Mouse (Mus musculus) embryonic facial prominence, embryonic 10.5 days (tissue): ENCODE data around the gene Fcgrt. TPM values are rescaled to one million over a fixed set of nuclear protein-coding genes. Genes with fewer than 3 reads are reported as not detected.
"Not testable (repeated sequence)": the region's sequence is repeated elsewhere in the genome, so short reads cannot be mapped to it uniquely, and the experiment has no call there.

Source experiments
- DNase-seq: peaks from one replicate; pipeline ENCODE4 v3.0.0-alpha.2; 2017; ENCODE audit warnings: low spot score
- H3K27ac ChIP-seq: fragments of 300-500 bp; sonication (generic); replicated peaks from 2 replicates; pipeline ENCODE4 v1.5.1; 2016; ENCODE audit warnings: mild to moderate bottlenecking
- H3K27me3 ChIP-seq: fragments of 300-500 bp; sonication (generic); replicated peaks from 2 replicates; pipeline ENCODE4 v1.6.1; 2016; ENCODE audit warnings: low read depth, mild to moderate bottlenecking; ENCODE audit not compliant: poor library complexity, severe bottlenecking
- H3K36me3 ChIP-seq: fragments of 300-500 bp; sonication (generic); replicated peaks from 2 replicates; pipeline ENCODE4 v1.6.1; 2016; ENCODE audit warnings: mild to moderate bottlenecking, moderate library complexity
- H3K4me1 ChIP-seq: fragments of 300-500 bp; sonication (generic); 2 replicates; pipeline ENCODE4 v1.6.1; 2016
- H3K4me3 ChIP-seq: fragments of 300-500 bp; sonication (generic); 2 replicates; pipeline ENCODE4 v1.5.1; 2016; ENCODE audit warnings: mild to moderate bottlenecking, moderate library complexity
- H3K9me3 ChIP-seq: fragments of 300-500 bp; sonication (generic); 2 replicates; pipeline ENCODE4 v1.6.1; 2016; ENCODE audit warnings: mild to moderate bottlenecking
- WGBS: fragments of 180-500 bp; shearing (Covaris S2); methylation state at CpG from one replicate; pipeline ENCODE4 v1.1.7; 2016; 5-methylcytosine and 5-hydroxymethylcytosine counted together
- polyA plus RNA-seq: library from polyadenylated mRNA; unstranded; fragments of >200 nt; fragmentation: Nextera tagmentation; extraction: Ambion mirVana; gene quantifications from 2 replicates; pipeline ENCODE4 v1.2.1, GENCODE M21; 2016

Fcgrt gene
- polyA plus RNA-seq, 1 experiment from 2014 or later = 6.0 TPM

DNA sequence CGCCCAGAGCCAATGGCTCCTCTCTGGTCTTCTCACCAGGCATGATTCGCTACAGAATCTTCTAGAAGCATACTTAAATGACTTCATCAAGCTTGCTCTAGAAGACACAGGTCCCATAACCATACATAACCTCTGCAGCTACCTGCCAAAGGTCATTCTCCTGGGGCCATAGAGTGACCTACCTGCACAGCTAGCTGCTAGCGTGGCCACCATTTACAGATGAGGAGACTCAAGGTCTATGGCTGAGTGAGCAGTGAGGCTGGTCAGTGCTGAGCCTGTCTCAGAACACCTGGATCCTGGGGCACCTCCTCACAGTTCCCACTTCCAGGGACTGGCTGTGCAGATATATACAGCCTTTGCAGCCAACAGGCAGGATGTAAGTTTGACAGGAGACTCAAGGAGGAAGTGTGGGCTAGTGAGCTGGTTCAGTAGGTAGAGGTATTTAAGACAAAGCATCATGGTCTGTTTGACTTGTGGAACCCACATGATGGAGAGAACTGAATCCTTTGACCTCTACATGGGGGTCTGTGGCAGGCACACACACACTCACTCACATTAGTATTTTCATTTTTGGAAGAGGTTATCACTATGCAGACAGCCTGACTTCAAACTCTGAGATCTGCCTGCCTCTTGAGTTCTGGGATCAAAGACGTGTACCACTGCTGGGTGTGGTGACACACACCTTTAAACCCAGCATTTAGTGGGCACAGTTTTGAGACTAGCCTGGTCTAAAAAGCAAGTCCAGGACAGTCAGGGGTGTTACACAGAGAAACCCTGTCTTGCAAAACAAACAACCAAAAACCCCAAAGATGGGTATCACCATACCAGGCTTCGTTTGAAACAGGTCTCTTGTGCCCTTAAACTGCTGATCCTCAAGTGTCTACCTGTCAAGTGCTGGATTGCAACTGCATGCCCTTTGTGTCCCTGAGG is 16.4 kb upstream of the Fcgrt start:
- DNase-seq = no peak
- Histone ChIP-seq H3K4me3 (0 out of 2 replicates have a peak overlapping the region, but pooled peaks have one; percentile 33), H3K9me3 (no peaks in the 10 kb centered on the region), H3K36me3 (peaks cover 64% of the 10 kb centered on the region), H3K27me3 (no peaks in the 10 kb centered on the region), H3K27ac (no peak overlapping the region), H3K4me1 (peaks cover 32% of the 10 kb centered on the region)
- 86% methylated on average over 5 of the region's 5 CpGs for WGBS

- DNase-seq = no peak
- Histone ChIP-seq H3K4me1 (peaks cover 25% of the 10 kb centered on the region), H3K36me3 (peaks cover 59% of the 10 kb centered on the region), H3K27me3 (no peaks in the 10 kb centered on the region), H3K9me3 (no peaks in the 10 kb centered on the region), H3K27ac (no peak overlapping the region), H3K4me3 (no peak overlapping the region)
- WGBS = 94% methylated on average over 6 of the region's 6 CpGs
Measured at GRCm38 (mm10) chr7:45118336-45118735, 14.7 kb upstream of the Fcgrt start.

- no peak for DNase-seq
- Histone ChIP-seq H3K9me3 (no peaks in the 10 kb centered on the region), H3K4me1 (peaks cover 18% of the 10 kb centered on the region), H3K27me3 (no peaks in the 10 kb centered on the region), H3K36me3 (peaks cover 51% of the 10 kb centered on the region), H3K27ac (no peak overlapping the region), H3K4me3 (no peak overlapping the region)
- WGBS = 83% methylated on average over 8 of the region's 8 CpGs
Measured at GRCm38 (mm10) chr7:45117566-45117965, 13.9 kb upstream of the Fcgrt start.

GRCm38 (mm10) chr7:45113476-45113875 is 9.8 kb upstream of the Fcgrt start:
- Histone ChIP-seq H3K27me3 (no peaks in the 10 kb centered on the region), H3K36me3 (peaks cover 10% of the 10 kb centered on the region), H3K4me3 (no peak overlapping the region), H3K27ac (no peak overlapping the region), H3K4me1 (0 out of 2 replicates have a peak, but pooled peaks cover 3% of the 10 kb centered on the region), H3K9me3 (no peaks in the 10 kb centered on the region)
- WGBS = 90% methylated on average over 2 of the region's 2 CpGs
- no peak for DNase-seq

DNA sequence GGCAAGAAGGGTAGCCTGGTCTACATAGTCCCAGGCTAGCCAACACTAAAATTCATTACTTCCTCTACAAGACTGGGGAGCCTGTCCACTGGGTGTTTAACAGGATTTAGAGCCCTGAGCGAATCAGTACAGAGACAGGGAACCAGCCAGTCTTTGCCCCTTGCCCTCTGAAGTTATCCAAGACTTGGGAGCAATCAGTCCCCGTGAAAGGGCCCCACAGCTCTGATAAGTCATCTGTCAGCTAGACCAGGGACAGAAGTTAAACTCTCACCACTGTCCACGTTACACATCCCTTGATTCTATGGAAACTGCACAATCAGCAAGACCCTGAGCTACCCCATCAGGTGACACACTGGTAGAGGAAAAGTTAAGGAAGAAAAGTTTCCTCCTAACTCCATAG is 8.9 kb upstream of the Fcgrt start:
- Histone ChIP-seq H3K9me3 (no peaks in the 10 kb centered on the region), H3K4me1 (0 out of 2 replicates have a peak, but pooled peaks cover under 1% of the 10 kb centered on the region), H3K27me3 (no peaks in the 10 kb centered on the region), H3K27ac (no peak overlapping the region), H3K4me3 (no peak overlapping the region), H3K36me3 (peaks cover under 1% of the 10 kb centered on the region)
- no peak for DNase-seq
- WGBS = 75% methylated on average over 3 of the region's 3 CpGs

DNA sequence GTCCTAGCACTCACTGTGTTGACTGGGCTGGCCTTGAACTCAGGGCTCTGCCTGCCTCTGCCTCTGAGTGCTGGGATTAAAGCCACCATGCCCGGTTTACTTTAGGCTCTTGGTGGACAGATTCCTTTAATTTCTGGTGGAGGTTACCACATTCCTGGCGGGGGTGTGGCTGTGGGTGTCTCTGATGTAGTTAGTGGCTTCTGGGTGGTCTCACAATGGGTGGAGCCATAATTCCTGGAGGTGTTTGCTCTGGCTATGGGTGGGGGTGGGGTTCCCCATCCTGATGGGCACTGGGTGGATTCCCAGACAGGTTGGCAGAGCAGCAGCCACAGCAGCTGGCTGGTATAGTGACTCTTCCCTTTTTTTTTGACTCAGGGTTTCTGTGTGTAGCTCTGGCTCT is 8.3 kb upstream of the Fcgrt start:
- H3K27ac ChIP-seq = no peak overlapping the region
- WGBS = 63% methylated on average over 2 of the region's 2 CpGs
- DNase-seq = no peak
- no peaks in the 10 kb centered on the region for H3K36me3 ChIP-seq
- no peak overlapping the region for H3K4me3 ChIP-seq
- no peaks in the 10 kb centered on the region for H3K27me3 ChIP-seq
- H3K4me1 ChIP-seq = peaks cover 3% of the 10 kb centered on the region; the same call in 1 of the 2 replicates
- H3K9me3 ChIP-seq = no peaks in the 10 kb centered on the region

DNA sequence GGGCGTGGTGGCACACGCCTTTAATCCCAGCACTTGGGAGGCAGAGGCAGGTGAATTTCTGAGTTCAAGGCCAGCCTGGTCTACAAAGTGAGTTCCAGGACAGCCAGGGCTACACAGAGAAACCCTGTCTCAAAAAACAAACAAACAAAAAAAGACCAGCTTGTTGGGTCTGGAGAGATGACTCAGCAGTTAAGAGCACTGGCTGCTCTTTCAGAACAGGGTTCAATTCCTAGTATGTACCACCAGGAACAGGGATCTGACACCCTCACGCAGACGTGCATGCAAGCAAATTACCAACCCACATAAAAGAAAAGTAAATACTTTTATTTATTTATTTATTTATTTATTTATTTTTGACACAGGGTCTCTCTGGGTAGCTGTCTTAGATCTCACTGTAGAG is 6.4 kb upstream of the Fcgrt start:
- not testable (repeated sequence) for H3K27me3 ChIP-seq, DNase-seq, H3K27ac ChIP-seq, H3K4me3 ChIP-seq, H3K9me3 ChIP-seq, H3K36me3 ChIP-seq
- WGBS = 87% methylated on average over 4 of the region's 4 CpGs
- H3K4me1 ChIP-seq = peaks cover 16% of the 10 kb centered on the region

DNA sequence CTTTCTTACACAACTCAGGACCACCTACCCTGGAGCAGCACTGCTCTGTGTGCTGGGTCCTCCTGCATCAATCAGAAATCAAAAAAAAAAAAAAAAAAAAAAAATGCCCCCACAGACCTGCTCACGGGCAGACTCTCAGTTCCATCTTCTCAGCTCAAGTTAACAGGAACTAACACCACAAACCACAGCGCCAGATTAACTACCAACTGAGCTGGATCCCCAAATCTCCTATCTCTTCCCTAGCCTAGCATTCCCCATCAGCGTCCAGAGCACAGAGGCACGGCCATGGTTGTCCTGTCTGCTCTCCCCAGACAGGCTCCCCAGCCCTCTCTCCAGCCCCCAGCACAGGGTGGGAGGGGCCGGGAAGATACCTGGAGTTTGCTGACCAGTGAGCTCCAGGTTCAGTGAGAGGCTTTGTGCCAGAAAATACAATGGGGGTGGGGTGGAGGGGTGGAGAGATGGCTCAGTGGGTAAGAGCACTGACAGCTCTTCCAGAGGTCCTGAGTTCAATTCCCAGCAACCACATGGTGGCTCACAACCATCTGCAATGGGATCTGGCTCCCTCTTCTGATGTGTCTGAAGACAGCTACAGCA is 3.5 kb upstream of the Fcgrt start:
- Histone ChIP-seq H3K4me1 (peaks cover 36% of the 10 kb centered on the region), H3K9me3 (no peaks in the 10 kb centered on the region), H3K27ac (0 out of 2 replicates have a peak overlapping the region, but pooled peaks have one; percentile 69), H3K4me3 (no peak overlapping the region), H3K36me3 (no peaks in the 10 kb centered on the region), H3K27me3 (no peaks in the 10 kb centered on the region)
- WGBS = 56% methylated on average over 5 of the region's 5 CpGs
- DNase-seq = no peak

GRCm38 (mm10) chr7:45106441-45106840 is 2.8 kb upstream of the Fcgrt start:
- Histone ChIP-seq H3K9me3 (no peaks in the 10 kb centered on the region), H3K4me1 (peaks cover 36% of the 10 kb centered on the region), H3K27me3 (no peaks in the 10 kb centered on the region), H3K36me3 (no peaks in the 10 kb centered on the region), H3K4me3 (0 out of 2 replicates have a peak overlapping the region, but pooled peaks have one; percentile 16), H3K27ac (peak overlapping the region; percentile 69)
- WGBS = 40% methylated on average over 6 of the region's 6 CpGs
- peak; percentile 23 for DNase-seq

DNA sequence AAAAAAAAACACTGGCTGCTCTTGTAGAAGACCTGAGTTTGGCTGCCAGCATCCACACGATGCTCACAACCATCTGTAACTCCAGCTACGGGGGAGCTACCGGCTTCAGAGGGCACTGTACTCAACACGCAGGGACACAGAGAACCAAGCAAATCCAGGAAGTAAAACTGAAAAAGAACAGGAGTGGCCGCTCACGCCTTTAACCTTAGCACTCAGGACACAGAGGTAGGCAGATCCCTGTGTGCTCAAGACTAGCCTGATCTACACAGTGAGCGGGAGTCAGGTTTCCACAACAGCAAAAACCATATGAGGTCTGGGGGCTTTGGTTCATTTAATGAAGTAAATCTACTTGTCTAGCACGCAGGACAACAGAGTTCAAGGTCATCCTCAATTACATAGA is 1.8 kb upstream of the Fcgrt start:
- DNase-seq = no peak
- no peaks in the 10 kb centered on the region for H3K27me3 ChIP-seq
- no peak overlapping the region for H3K4me3 ChIP-seq
- H3K36me3 ChIP-seq = no peaks in the 10 kb centered on the region
- WGBS = 80% methylated on average over 8 of the region's 8 CpGs
- H3K9me3 ChIP-seq = no peaks in the 10 kb centered on the region
- no peak overlapping the region for H3K27ac ChIP-seq
- peaks cover 36% of the 10 kb centered on the region for H3K4me1 ChIP-seq

DNA sequence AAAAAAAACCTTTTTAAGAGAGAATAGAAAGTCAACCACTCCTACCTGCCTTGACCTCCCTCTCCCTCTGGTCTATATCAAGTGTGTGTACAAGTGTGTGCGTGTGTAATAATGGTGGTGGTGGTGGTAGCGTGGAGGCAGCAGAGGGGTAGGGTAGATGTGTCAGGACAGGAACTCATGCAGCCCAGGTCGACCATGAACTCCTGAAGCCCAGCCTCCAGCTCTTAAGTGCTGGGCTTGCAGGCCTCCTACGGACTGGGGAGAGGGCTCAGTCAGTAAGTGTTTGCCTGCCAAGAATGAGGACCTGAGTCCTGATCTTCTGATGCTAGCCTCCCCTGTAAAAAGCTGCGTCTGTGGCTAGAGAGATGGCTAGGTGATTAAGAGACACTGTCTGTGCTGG is 1.3 kb upstream of the Fcgrt start:
- no peak for DNase-seq
- Histone ChIP-seq H3K9me3 (no peaks in the 10 kb centered on the region), H3K36me3 (no peaks in the 10 kb centered on the region), H3K4me3 (no peak overlapping the region), H3K4me1 (peaks cover 36% of the 10 kb centered on the region), H3K27me3 (no peaks in the 10 kb centered on the region), H3K27ac (peak overlapping the region; percentile 44; the same call in 1 of the 2 replicates)
- WGBS = 87% methylated on average over 5 of the region's 5 CpGs

DNA sequence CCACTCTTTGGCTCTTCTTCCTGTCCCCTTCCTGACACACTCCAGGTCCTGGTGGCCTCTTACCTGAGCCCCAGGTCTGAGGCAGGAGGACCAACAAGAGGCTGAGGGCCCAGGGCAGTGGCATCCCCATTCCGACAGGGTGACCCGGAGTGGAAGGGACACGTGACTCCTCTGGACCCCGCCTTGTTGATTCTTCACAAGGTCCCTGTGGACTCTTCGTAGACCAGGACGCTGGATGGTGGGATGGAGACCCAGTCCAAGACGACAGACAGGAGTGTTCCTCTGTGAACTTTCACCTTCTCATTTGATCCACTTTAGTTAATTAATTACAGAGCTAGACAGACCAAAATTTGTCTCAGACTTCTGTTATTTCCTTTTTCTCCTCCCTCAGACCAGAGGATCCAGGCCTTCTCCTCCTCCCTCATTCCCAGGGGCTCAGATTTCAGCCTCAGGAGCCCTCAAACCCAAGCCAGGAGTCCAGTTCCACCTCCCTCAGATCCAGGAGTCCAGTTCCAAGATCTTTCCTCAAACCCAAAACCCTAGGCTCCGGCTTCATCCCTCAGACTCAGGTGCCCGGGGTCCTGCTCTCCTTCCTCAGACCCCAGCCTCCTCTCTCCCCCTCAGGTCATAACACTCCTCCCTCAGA is 588 bp downstream of the Fcgrt start:
- no peaks in the 10 kb centered on the region for H3K36me3 ChIP-seq
- no peaks in the 10 kb centered on the region for H3K27me3 ChIP-seq
- peak overlapping the region; percentile 82 for H3K27ac ChIP-seq
- H3K4me3 ChIP-seq = peak overlapping the region; percentile 36
- 65% methylated on average over 9 of the region's 9 CpGs for WGBS
- no peak for DNase-seq
- H3K9me3 ChIP-seq = no peaks in the 10 kb centered on the region
- H3K4me1 ChIP-seq = peaks cover 36% of the 10 kb centered on the region
